Mouse (Mus musculus): ENCODE data around the gene Tspan1.
A peak's percentile ranks its signal among the peaks of the same experiment; 100 is the strongest.

The Tspan1 gene

GRCm38 (mm10) chr4:116165708-116166407, 1.5 kb downstream of the Tspan1 start:
- DNase-seq = no peak

- DNase-seq = no peak
Measured at GRCm38 (mm10) chr4:116164759-116165554, 2.4 kb downstream of the Tspan1 start.

- DNase-seq = no peak
Measured at GRCm38 (mm10) chr4:116162142-116162541, 5.3 kb downstream of the Tspan1 start.

- DNase-seq = no peak
Measured at GRCm38 (mm10) chr4:116160769-116161168, 6.6 kb downstream of the Tspan1 start.

GRCm38 (mm10) chr4:116159912-116160311, 7.5 kb downstream of the Tspan1 start:
- DNase-seq = no peak

GRCm38 (mm10) chr4:116157882-116158281, 9.5 kb downstream of the Tspan1 start:
- DNase-seq = no peak

GRCm38 (mm10) chr4:116152702-116153101, 14.7 kb downstream of the Tspan1 start:
- no peak for DNase-seq

- no peak for DNase-seq
Measured at GRCm38 (mm10) chr4:116151238-116151637, 16.2 kb downstream of the Tspan1 start, which contains the start of gene Lurap1. Gene Lurap1 (minus strand): TSS chr4:116151338.

- no peak for DNase-seq
Measured at GRCm38 (mm10) chr4:116150862-116151221, 16.6 kb downstream of the Tspan1 start.

- peak; percentile 86 for DNase-seq
Measured at GRCm38 (mm10) chr4:116150156-116150861, 17.1 kb downstream of the Tspan1 start.

- no peak for DNase-seq
Measured at GRCm38 (mm10) chr4:116149812-116150155, 17.6 kb downstream of the Tspan1 start.

- DNase-seq = peak; percentile 35
Measured at GRCm38 (mm10) chr4:116143891-116144717, 23.3 kb downstream of the Tspan1 start.

GRCm38 (mm10) chr4:116143317-116143811, 24.0 kb downstream of the Tspan1 start:
- no peak for DNase-seq

- DNase-seq = no peak
Measured at GRCm38 (mm10) chr4:116142269-116142668, 25.1 kb downstream of the Tspan1 start.

GRCm38 (mm10) chr4:116141736-116142135, 25.7 kb downstream of the Tspan1 start:
- no peak for DNase-seq

GRCm38 (mm10) chr4:116140801-116141574, 26.4 kb downstream of the Tspan1 start:
- no peak for DNase-seq

GRCm38 (mm10) chr4:116137421-116137996, 29.9 kb downstream of the Tspan1 start:
- no peak for DNase-seq

- no peak for DNase-seq
Measured at GRCm38 (mm10) chr4:116134990-116135389, 32.4 kb downstream of the Tspan1 start.

- DNase-seq = no peak
Measured at GRCm38 (mm10) chr4:116133126-116133525, 34.3 kb downstream of the Tspan1 start.

GRCm38 (mm10) chr4:116127956-116128355, 39.4 kb downstream of the Tspan1 start:
- no peak for DNase-seq

GRCm38 (mm10) chr4:116125803-116126386, 41.5 kb downstream of the Tspan1 start:
- peak; percentile 35 for DNase-seq
